Mouse (Mus musculus): Measurements from ENCODE around the gene Cops7b. TPM values are rescaled to one million over a fixed set of nuclear protein-coding genes. Genes with fewer than 3 reads are reported as not detected.

Gene Cops7b
- total and polyA plus RNA-seq, 3 experiments: 36.0 to 64.8 TPM; not detected in 1

GRCm38 (mm10) chr1:86581692-86582450 lies 833 bp upstream of the Cops7b start:
- Histone ChIP-seq H3K9ac (ENCODE audit: control insufficient read depth, low read depth, low read length, poor library complexity, severe bottlenecking) (peak overlapping the region; percentile 85), H3K27ac (ENCODE audit: control insufficient read depth, low read depth, low read length) (no peak overlapping the region; the same call in 1 of the 2 replicates), H3K4me3 (ENCODE audit: control insufficient read depth in 1 of 2, insufficient read depth in 1 of 2, low read depth in 2 of 2, low read length in 2 of 2) (peak overlapping the region; percentile 72 to 89), H3K4me1 (ENCODE audit: control insufficient read depth in 1 of 2, insufficient read depth in 2 of 2, low read length in 2 of 2) (peaks cover 10 to 17% of the 10 kb centered on the region in 2 experiments), H3K36me3 (ENCODE audit: control insufficient read depth in 1 of 2, insufficient read depth in 2 of 2, low read length in 2 of 2) (peaks cover 0 to 18% of the 10 kb centered on the region in 2 experiments; a peak in 2 of 4 replicates), H3K27me3 (ENCODE audit: control insufficient read depth in 1 of 2, insufficient read depth in 2 of 2, low read length in 2 of 2) (no peaks in the 10 kb centered on the region), H3K9me3 (replicated peaks; ENCODE audit: insufficient read depth, low read length) (no peaks in the 10 kb centered on the region), H3K79me2 (ENCODE audit: control insufficient read depth, insufficient read depth, low read length, poor library complexity) (peaks cover 13% of the 10 kb centered on the region)
- TF ChIP-seq CHD1 (IDR thresholded peaks at IDR 0.05; ENCODE audit: low read depth, low read length) (no peak), POLR2A (IDR thresholded peaks at IDR 0.05; ENCODE audit: control insufficient read depth in 1 of 2, insufficient read depth in 1 of 2, low read depth in 1 of 2, low read length in 2 of 2, poor library complexity in 1 of 2) (0 out of 4 replicates have a peak, but pooled peaks of 1 of the 2 experiments have one; percentile 50), ZNF384 (IDR thresholded peaks at IDR 0.05; ENCODE audit: low read depth, low read length) (no peak), POLR2AphosphoS5 (IDR thresholded peaks at IDR 0.05; ENCODE audit: borderline replicate concordance, low read depth, low read length) (no peak), MAFK (IDR thresholded peaks at IDR 0.05; ENCODE audit: borderline replicate concordance, low read depth, low read length) (no peak), KAT2A (conservative IDR thresholded peaks at IDR 0.05; ENCODE audit: low read depth, low read length) (no peak), CTCF (IDR thresholded peaks at IDR 0.05 in 2 of 3, conservative IDR thresholded peaks at IDR 0.05 in 1 of 3; ENCODE audit: control insufficient read depth in 1 of 3, insufficient read depth in 1 of 3, low read depth in 2 of 3, low read length in 3 of 3, poor library complexity in 1 of 3, severe bottlenecking in 1 of 3) (no peak), TBP (IDR thresholded peaks at IDR 0.05; ENCODE audit: low read depth, low read length) (no peak), BHLHE40 (IDR thresholded peaks at IDR 0.05; ENCODE audit: borderline replicate concordance, low read depth, low read length) (no peak), NRF1 (IDR thresholded peaks at IDR 0.05; ENCODE audit: insufficient read depth, low read depth, low read length, poor library complexity, severe bottlenecking) (no peak), MXI1 (IDR thresholded peaks at IDR 0.05; ENCODE audit: low read depth, low read length) (0 out of 2 replicates have a peak, but pooled peaks have one; percentile 35), E2F4 (IDR thresholded peaks at IDR 0.05; ENCODE audit: borderline replicate concordance, low read depth, low read length) (no peak), MAX (IDR thresholded peaks at IDR 0.05; ENCODE audit: low read length) (no peak), SMC3 (IDR thresholded peaks at IDR 0.05; ENCODE audit: low read depth, low read length) (no peak)
- DNase-seq (ENCODE audit: low read depth, low spot score): peak; percentile 55

DNA sequence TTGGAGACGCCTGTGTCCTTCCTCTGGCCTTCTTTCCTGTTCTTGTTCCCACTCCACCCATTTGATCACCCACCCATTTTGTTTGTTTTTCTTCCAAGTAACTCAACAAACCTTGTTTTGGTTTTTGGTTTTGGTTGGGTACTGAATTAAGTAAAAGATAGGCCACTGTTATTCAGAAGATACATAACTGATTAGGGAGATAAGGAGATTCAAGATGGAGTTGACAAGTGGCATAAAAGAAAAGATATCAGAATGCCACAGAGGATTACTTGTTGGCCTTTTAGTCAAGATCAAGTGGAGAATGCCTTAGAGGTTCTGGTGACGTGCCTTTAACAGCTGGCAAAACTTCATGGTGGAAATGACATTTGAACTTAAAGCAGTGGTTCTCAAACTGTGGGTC lies 1.0 kb downstream of the Cops7b start:
- peak; percentile 41 for DNase-seq (ENCODE audit: low read depth, low spot score)
- Histone ChIP-seq H3K4me1 (ENCODE audit: control insufficient read depth in 1 of 2, insufficient read depth in 2 of 2, low read length in 2 of 2) (peaks cover 10 to 21% of the 10 kb centered on the region in 2 experiments), H3K9ac (ENCODE audit: control insufficient read depth, low read depth, low read length, poor library complexity, severe bottlenecking) (peak overlapping the region; percentile 85), H3K9me3 (replicated peaks; ENCODE audit: insufficient read depth, low read length) (no peaks in the 10 kb centered on the region), H3K27ac (ENCODE audit: control insufficient read depth, low read depth, low read length) (peak overlapping the region; percentile 74; the same call in 1 of the 2 replicates), H3K79me2 (ENCODE audit: control insufficient read depth, insufficient read depth, low read length, poor library complexity) (peaks cover 19% of the 10 kb centered on the region), H3K36me3 (ENCODE audit: control insufficient read depth in 1 of 2, insufficient read depth in 2 of 2, low read length in 2 of 2) (peaks cover 4 to 23% of the 10 kb centered on the region in 2 experiments; a peak in 3 of 4 replicates), H3K27me3 (ENCODE audit: control insufficient read depth in 1 of 2, insufficient read depth in 2 of 2, low read length in 2 of 2) (no peaks in the 10 kb centered on the region), H3K4me3 (ENCODE audit: control insufficient read depth in 1 of 2, insufficient read depth in 1 of 2, low read depth in 2 of 2, low read length in 2 of 2) (peak overlapping the region; percentile 33 to 89)
- TF ChIP-seq GATA1 (IDR thresholded peaks at IDR 0.05; ENCODE audit: low read depth, low read length): peak; percentile 54; the same call in 1 of the 2 replicates
- TF ChIP-seq ZKSCAN1 (IDR thresholded peaks at IDR 0.05; ENCODE audit: low read depth, low read length): no peak
